Mouse (Mus musculus) MEL (cell line): Measurements from ENCODE around the gene Upk2. TPM values are rescaled to one million over a fixed set of nuclear protein-coding genes. Genes with fewer than 3 reads are reported as not detected.

Source experiments
- DNase-seq: peaks from one replicate; pipeline ENCODE4 v3.0.0; 2011; ENCODE audit warnings: low read depth, low spot score
- H3K27ac ChIP-seq: 2 replicates; pipeline ENCODE4 v1.5.1; 2012; ENCODE audit warnings: low read depth, mild to moderate bottlenecking, control low read depth, low read length, moderate library complexity; ENCODE audit not compliant: control insufficient read depth
- H3K27me3 ChIP-seq, 2 experiments: fragments of 150-350 bp in 1 of 2; sonication (generic) in 1 of 2; 2 replicates each; pipeline ENCODE4 v1.6.1; 2012; ENCODE audit warnings: low read length in 2 of 2, mild to moderate bottlenecking in 2 of 2, improper control_type of control experiment in 1 of 2, moderate library complexity in 1 of 2; ENCODE audit not compliant: insufficient read depth in 2 of 2, control insufficient read depth in 1 of 2
- H3K36me3 ChIP-seq, 2 experiments: 2 replicates each; pipeline ENCODE4 v1.6.1; 2012 to 2014; ENCODE audit warnings: low read length in 2 of 2, improper control_type of control experiment in 1 of 2, inconsistent platforms in 1 of 2, mild to moderate bottlenecking in 1 of 2; ENCODE audit not compliant: insufficient read depth in 2 of 2, control insufficient read depth in 1 of 2
- H3K4me1 ChIP-seq, 2 experiments: fragments of 150-350 bp in 1 of 2; sonication (generic) in 1 of 2; 2 replicates each; pipeline ENCODE4 v1.6.1; 2012; ENCODE audit warnings: low read length in 2 of 2, improper control_type of control experiment in 1 of 2, mild to moderate bottlenecking in 1 of 2; ENCODE audit not compliant: insufficient read depth in 2 of 2, control insufficient read depth in 1 of 2
- H3K4me3 ChIP-seq, 2 experiments: fragments of 150-350 bp in 1 of 2; sonication (generic) in 1 of 2; 2 replicates each; pipeline ENCODE4 v1.5.1; 2012; ENCODE audit warnings: low read depth in 2 of 2, low read length in 2 of 2, mild to moderate bottlenecking in 2 of 2, moderate library complexity in 2 of 2, control low read depth in 1 of 2, improper control_type of control experiment in 1 of 2; ENCODE audit not compliant: control insufficient read depth in 1 of 2, insufficient read depth in 1 of 2
- H3K79me2 ChIP-seq: 2 replicates; pipeline ENCODE4 v1.6.1; 2012; ENCODE audit warnings: mild to moderate bottlenecking, low read length, moderate library complexity; ENCODE audit not compliant: control insufficient read depth, poor library complexity, insufficient read depth
- H3K9ac ChIP-seq: 2 replicates; pipeline ENCODE4 v1.6.1; 2012; ENCODE audit warnings: low read depth, mild to moderate bottlenecking, control low read depth, low read length, moderate library complexity; ENCODE audit not compliant: control insufficient read depth, poor library complexity, severe bottlenecking
- H3K9me3 ChIP-seq: fragments of 150-350 bp; sonication (generic); replicated peaks from 2 replicates; pipeline ENCODE4 v1.6.1; 2012; ENCODE audit warnings: mild to moderate bottlenecking, low read length, improper control_type of control experiment, moderate library complexity; ENCODE audit not compliant: insufficient read depth
- BHLHE40 ChIP-seq: IDR thresholded peaks from 2 replicates; pipeline ENCODE4 v1.6.1; 2012; ENCODE audit warnings: low read depth, mild to moderate bottlenecking, inconsistent platforms, low read length, improper control_type of control experiment, borderline replicate concordance
- CHD1 ChIP-seq: IDR thresholded peaks from 2 replicates; pipeline ENCODE4 v1.6.1; 2012; ENCODE audit warnings: low read depth, mild to moderate bottlenecking, inconsistent platforms, low read length, improper control_type of control experiment
- CHD2 ChIP-seq: IDR thresholded peaks from 2 replicates; pipeline ENCODE4 v1.6.1; 2011; ENCODE audit warnings: low read length, improper control_type of control experiment
- CTCF ChIP-seq, 3 experiments: IDR thresholded peaks in 2 of 3; conservative IDR thresholded peaks in 1 of 3; 2 replicates each; pipeline ENCODE4 v1.5.1; 2011 to 2012; ENCODE audit warnings: low read length in 3 of 3, low read depth in 2 of 3, mild to moderate bottlenecking in 2 of 3, improper control_type of control experiment in 1 of 3, inconsistent platforms in 1 of 3, mixed read lengths in 1 of 3, moderate library complexity in 1 of 3; ENCODE audit not compliant: control insufficient read depth in 1 of 3, insufficient read depth in 1 of 3, poor library complexity in 1 of 3, severe bottlenecking in 1 of 3
- E2F4 ChIP-seq: IDR thresholded peaks from 2 replicates; pipeline ENCODE4 v1.6.1; 2011; ENCODE audit warnings: low read depth, low read length, improper control_type of control experiment, borderline replicate concordance
- ELF1 ChIP-seq: IDR thresholded peaks from 2 replicates; pipeline ENCODE4 v1.6.1; 2014; ENCODE audit warnings: low read depth, mild to moderate bottlenecking, inconsistent platforms, low read length, improper control_type of control experiment, moderate library complexity
- EP300 ChIP-seq, 2 experiments: IDR thresholded peaks; 2 replicates each; pipeline ENCODE4 v1.6.1; 2011; ENCODE audit warnings: improper control_type of control experiment in 2 of 2, low read length in 2 of 2, low read depth in 1 of 2, mild to moderate bottlenecking in 1 of 2
- ETS1 ChIP-seq: IDR thresholded peaks from 2 replicates; pipeline ENCODE4 v1.6.1; 2012; ENCODE audit warnings: low read depth, mild to moderate bottlenecking, inconsistent platforms, low read length, improper control_type of control experiment, moderate library complexity
- GABPA ChIP-seq: IDR thresholded peaks from 2 replicates; pipeline ENCODE4 v1.6.1; 2012; ENCODE audit warnings: low read depth, mild to moderate bottlenecking, inconsistent platforms, low read length, improper control_type of control experiment, moderate library complexity
- GATA1 ChIP-seq: IDR thresholded peaks from 2 replicates; pipeline ENCODE4 v1.6.1; 2011; ENCODE audit warnings: low read depth, low read length, improper control_type of control experiment
- HCFC1 ChIP-seq: IDR thresholded peaks from 2 replicates; pipeline ENCODE4 v1.6.1; 2012; ENCODE audit warnings: low read depth, mild to moderate bottlenecking, inconsistent platforms, low read length, improper control_type of control experiment, moderate library complexity
- JUND ChIP-seq: IDR thresholded peaks from 2 replicates; pipeline ENCODE4 v1.6.1; 2011; ENCODE audit warnings: low read depth, mild to moderate bottlenecking, improper control_type of control experiment, low read length
- KAT2A ChIP-seq: conservative IDR thresholded peaks from 2 replicates; pipeline ENCODE4 v1.6.1; 2012; ENCODE audit warnings: low read depth, low read length, improper control_type of control experiment, inconsistent platforms
- MAFK ChIP-seq: IDR thresholded peaks from 2 replicates; pipeline ENCODE4 v1.6.1; 2011; ENCODE audit warnings: low read depth, mild to moderate bottlenecking, low read length, improper control_type of control experiment, borderline replicate concordance
- MAX ChIP-seq: IDR thresholded peaks from 2 replicates; pipeline ENCODE4 v1.6.1; 2011; ENCODE audit warnings: low read length, improper control_type of control experiment
- MAZ ChIP-seq: IDR thresholded peaks from 2 replicates; pipeline ENCODE4 v1.6.1; 2012; ENCODE audit warnings: low read depth, mild to moderate bottlenecking, inconsistent platforms, low read length, improper control_type of control experiment
- MEF2A ChIP-seq: IDR thresholded peaks from 2 replicates; pipeline ENCODE4 v1.6.1; 2014; ENCODE audit warnings: low read depth, mild to moderate bottlenecking, inconsistent platforms, low read length, improper control_type of control experiment; ENCODE audit not compliant: poor library complexity, insufficient replicate concordance, severe bottlenecking; ENCODE audit errors: extremely low read depth
- MXI1 ChIP-seq: IDR thresholded peaks from 2 replicates; pipeline ENCODE4 v1.6.1; 2011; ENCODE audit warnings: mild to moderate bottlenecking, low read depth, low read length, improper control_type of control experiment
- MYB ChIP-seq: IDR thresholded peaks from 2 replicates; pipeline ENCODE4 v1.6.1; 2011; ENCODE audit warnings: mild to moderate bottlenecking, low read depth, low read length, improper control_type of control experiment
- MYC ChIP-seq: IDR thresholded peaks from 2 replicates; pipeline ENCODE4 v1.6.1; 2011; ENCODE audit warnings: low read depth, mild to moderate bottlenecking, low read length, improper control_type of control experiment, moderate library complexity
- NELFE ChIP-seq: IDR thresholded peaks from 2 replicates; pipeline ENCODE4 v1.6.1; 2011; ENCODE audit warnings: low read depth, low read length, improper control_type of control experiment
- NRF1 ChIP-seq: IDR thresholded peaks from 2 replicates; pipeline ENCODE4 v1.6.1; 2014; ENCODE audit warnings: low read depth, mild to moderate bottlenecking, inconsistent platforms, low read length, improper control_type of control experiment, moderate library complexity; ENCODE audit not compliant: poor library complexity, insufficient read depth, severe bottlenecking
- POLR2A ChIP-seq, 2 experiments: IDR thresholded peaks; 2 replicates each; pipeline ENCODE4 v1.6.1; 2011 to 2012; ENCODE audit warnings: low read length in 2 of 2, mild to moderate bottlenecking in 2 of 2, control low read depth in 1 of 2, improper control_type of control experiment in 1 of 2, low read depth in 1 of 2, moderate library complexity in 1 of 2; ENCODE audit not compliant: control insufficient read depth in 1 of 2, insufficient read depth in 1 of 2, poor library complexity in 1 of 2
- POLR2AphosphoS2 ChIP-seq: IDR thresholded peaks from 2 replicates; pipeline ENCODE4 v1.6.1; 2011; ENCODE audit warnings: low read length, improper control_type of control experiment
- POLR2AphosphoS5 ChIP-seq: IDR thresholded peaks from 2 replicates; pipeline ENCODE4 v1.6.1; 2012; ENCODE audit warnings: low read depth, borderline replicate concordance, mild to moderate bottlenecking, inconsistent platforms, low read length, moderate library complexity, mixed read lengths
- RAD21 ChIP-seq: IDR thresholded peaks from 2 replicates; pipeline ENCODE4 v1.6.1; 2011; ENCODE audit warnings: mild to moderate bottlenecking, low read depth, low read length, improper control_type of control experiment
- RCOR1 ChIP-seq: IDR thresholded peaks from 2 replicates; pipeline ENCODE4 v1.6.1; 2012; ENCODE audit warnings: low read depth, mild to moderate bottlenecking, inconsistent platforms, low read length, improper control_type of control experiment
- SIN3A ChIP-seq: IDR thresholded peaks from 2 replicates; pipeline ENCODE4 v1.6.1; 2012; ENCODE audit warnings: low read length, improper control_type of control experiment, inconsistent platforms
- SMC3 ChIP-seq: IDR thresholded peaks from 2 replicates; pipeline ENCODE4 v1.6.1; 2011; ENCODE audit warnings: low read depth, low read length, improper control_type of control experiment
- TAL1 ChIP-seq: IDR thresholded peaks from 2 replicates; pipeline ENCODE4 v1.6.1; 2012; ENCODE audit warnings: mild to moderate bottlenecking, inconsistent platforms, low read length, moderate library complexity, mixed read lengths
- TBP ChIP-seq: IDR thresholded peaks from 2 replicates; pipeline ENCODE4 v1.8.0; 2011; ENCODE audit warnings: low read depth, low read length, improper control_type of control experiment
- TCF12 ChIP-seq: IDR thresholded peaks from 2 replicates; pipeline ENCODE4 v1.6.1; 2014; ENCODE audit warnings: low read depth, mild to moderate bottlenecking, inconsistent platforms, low read length, improper control_type of control experiment, moderate library complexity
- UBTF ChIP-seq: IDR thresholded peaks from 2 replicates; pipeline ENCODE4 v1.6.1; 2012; ENCODE audit warnings: low read depth, mild to moderate bottlenecking, inconsistent platforms, low read length, improper control_type of control experiment, moderate library complexity, borderline replicate concordance; ENCODE audit not compliant: insufficient read depth
- USF1 ChIP-seq: IDR thresholded peaks from 2 replicates; pipeline ENCODE4 v1.6.1; 2014; ENCODE audit warnings: low read depth, mild to moderate bottlenecking, inconsistent platforms, low read length, improper control_type of control experiment, moderate library complexity
- USF2 ChIP-seq, 2 experiments: IDR thresholded peaks; 2 replicates each; pipeline ENCODE4 v1.6.1; 2011 to 2012; ENCODE audit warnings: improper control_type of control experiment in 2 of 2, low read length in 2 of 2, borderline replicate concordance in 1 of 2, inconsistent platforms in 1 of 2, low read depth in 1 of 2, mild to moderate bottlenecking in 1 of 2; ENCODE audit not compliant: insufficient read depth in 1 of 2
- ZKSCAN1 ChIP-seq: IDR thresholded peaks from 2 replicates; pipeline ENCODE4 v1.6.1; 2012; ENCODE audit warnings: low read depth, mild to moderate bottlenecking, inconsistent platforms, low read length, improper control_type of control experiment, moderate library complexity
- ZMIZ1 ChIP-seq: IDR thresholded peaks from 2 replicates; pipeline ENCODE4 v1.6.1; 2012; ENCODE audit warnings: low read depth, mild to moderate bottlenecking, inconsistent platforms, low read length, improper control_type of control experiment, moderate library complexity
- ZNF384 ChIP-seq: IDR thresholded peaks from 2 replicates; pipeline ENCODE4 v1.6.1; 2012; ENCODE audit warnings: low read depth, mild to moderate bottlenecking, inconsistent platforms, low read length, improper control_type of control experiment
- polyA plus RNA-seq, 2 experiments: library from polyadenylated mRNA; stranded (reverse) in 1 of 2; unstranded in 1 of 2; fragments of >175 nt in 1 of 2; fragments of >200 nt in 1 of 2; gene quantifications; 2 replicates each; pipeline versions ENCODE4 v1.2.1 to v1.2.4; 2012; ENCODE audit warnings: low replicate concordance in 2 of 2, low read depth in 1 of 2; ENCODE audit not compliant: insufficient read length in 2 of 2, insufficient read depth in 1 of 2, missing spikeins in 1 of 2
- total RNA-seq: library from RNA; depleted of rRNA; stranded (reverse); fragments of 300-350 nt; gene quantifications from 2 replicates; pipeline ENCODE4 v1.2.3, GENCODE M21; 2012

The Upk2 gene
- total and polyA plus RNA-seq, 3 experiments: not detected

- peak overlapping the region; percentile 72 for H3K27ac ChIP-seq
- H3K9ac ChIP-seq: no peak overlapping the region
- H3K9me3 ChIP-seq: no peaks in the 10 kb centered on the region
- H3K4me3 ChIP-seq: no peak overlapping the region
- H3K4me1 ChIP-seq: peaks cover 0 to 35% of the 10 kb centered on the region in 2 experiments; a peak in 2 of 4 replicates
- H3K27me3 ChIP-seq: no peaks in the 10 kb centered on the region
- peak; percentile 81 for DNase-seq
- peaks cover 6 to 44% of the 10 kb centered on the region in 2 experiments; a peak in 3 of 4 replicates for H3K36me3 ChIP-seq
- peaks cover 24% of the 10 kb centered on the region for H3K79me2 ChIP-seq
- TF ChIP-seq TAL1 (peak; percentile 37), CHD2 (no peak; the same call in 1 of the 2 replicates), GABPA (no peak), MAX (no peak), UBTF (no peak), POLR2AphosphoS5 (no peak), ETS1 (peak; percentile 75), BHLHE40 (no peak), NRF1 (no peak), JUND (no peak), MAFK (no peak; the same call in 1 of the 2 replicates), ZNF384 (no peak), HCFC1 (no peak), MXI1 (no peak), ZKSCAN1 (no peak), GATA1 (peak; percentile 93), RCOR1 (peak; percentile 78), POLR2A (IDR thresholded peaks at IDR 0.05; ENCODE audit: control insufficient read depth in 1 of 2, insufficient read depth in 1 of 2, low read depth in 1 of 2, low read length in 2 of 2, poor library complexity in 1 of 2) (peak in 1 of 2 experiments; percentile 43; a peak in 1 of 4 replicates), E2F4 (no peak), MYC (no peak), POLR2AphosphoS2 (peak; percentile 88), USF1 (no peak), ELF1 (no peak), MYB (no peak; the same call in 1 of the 2 replicates), SIN3A (peak; percentile 70), TCF12 (peak; percentile 89), TBP (no peak), CHD1 (no peak), EP300 (IDR thresholded peaks at IDR 0.05; ENCODE audit: low read depth in 1 of 2, low read length in 2 of 2) (peak; percentile 78 to 89), USF2 (IDR thresholded peaks at IDR 0.05; ENCODE audit: borderline replicate concordance in 1 of 2, insufficient read depth in 1 of 2, low read depth in 1 of 2, low read length in 2 of 2) (no peak), MAZ (no peak), ZMIZ1 (no peak; the same call in none of the 2 replicates), KAT2A (no peak), MEF2A (no peak), SMC3 (no peak), RAD21 (no peak), NELFE (no peak), CTCF (IDR thresholded peaks at IDR 0.05 in 2 of 3, conservative IDR thresholded peaks at IDR 0.05 in 1 of 3; ENCODE audit: control insufficient read depth in 1 of 3, insufficient read depth in 1 of 3, low read depth in 2 of 3, low read length in 3 of 3, poor library complexity in 1 of 3, severe bottlenecking in 1 of 3) (no peak)
These were observed 42.5 kb downstream of the Upk2 start for GRCm38 (mm10) chr9:44412306-44412705.
